Mouse (Mus musculus) olfactory bulb, adult 2 months (tissue): ENCODE results near the gene Ubr4.

Experiments used
- CTCF ChIP-seq: fragments of 200-500 bp; IDR thresholded peaks from 2 replicates; pipeline ENCODE4 v1.5.1; 2012; ENCODE audit warnings: low read depth, mild to moderate bottlenecking, low read length, moderate library complexity; ENCODE audit not compliant: insufficient read depth
- POLR2A ChIP-seq: fragments of 200-500 bp; IDR thresholded peaks from 2 replicates; pipeline ENCODE4 v1.6.1; 2012; ENCODE audit warnings: mild to moderate bottlenecking, low read depth, low read length, moderate library complexity; ENCODE audit not compliant: insufficient read depth

GRCm38 (mm10) chr4:139477983-139478382 is 125.6 kb downstream of the Ubr4 start:
- TF ChIP-seq CTCF (no peak), POLR2A (no peak)
